Mouse (Mus musculus): ENCODE data around the gene Ano10.
A peak's percentile ranks its signal among the peaks of the same experiment; 100 is the strongest.
"Not testable (repeated sequence)": the region's sequence is repeated elsewhere in the genome, so short reads cannot be mapped to it uniquely, and the experiment has no call there.

The Ano10 gene

GRCm38 (mm10) chr9:122294242-122294881, at the start of gene Ano10:
TSS of gene Ano10 (minus strand) at chr9:122294423.
- peak; percentile 98 for DNase-seq (ENCODE audit: low spot score)

DNA sequence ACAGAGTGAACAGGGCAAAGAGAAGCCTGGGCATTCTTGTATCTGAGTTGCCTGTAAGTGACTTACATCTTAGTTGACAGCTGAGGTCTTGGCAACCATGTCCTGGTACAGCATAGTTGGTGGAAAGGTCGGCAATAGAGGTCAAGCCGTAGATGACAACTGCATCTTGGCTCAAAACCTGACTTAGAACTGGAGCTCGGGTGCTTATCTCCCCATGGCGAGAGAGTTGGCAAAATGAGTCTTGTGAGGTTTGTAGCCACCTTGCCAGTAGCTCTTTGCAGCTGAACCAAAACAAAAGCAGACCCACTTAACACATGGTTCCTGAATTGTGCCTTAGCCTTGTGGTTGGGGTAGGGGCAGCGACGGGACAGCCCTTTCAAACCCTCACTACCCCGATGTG, 49.2 kb upstream of the Ano10 start:
- DNase-seq (ENCODE audit: low spot score): no peak

DNA sequence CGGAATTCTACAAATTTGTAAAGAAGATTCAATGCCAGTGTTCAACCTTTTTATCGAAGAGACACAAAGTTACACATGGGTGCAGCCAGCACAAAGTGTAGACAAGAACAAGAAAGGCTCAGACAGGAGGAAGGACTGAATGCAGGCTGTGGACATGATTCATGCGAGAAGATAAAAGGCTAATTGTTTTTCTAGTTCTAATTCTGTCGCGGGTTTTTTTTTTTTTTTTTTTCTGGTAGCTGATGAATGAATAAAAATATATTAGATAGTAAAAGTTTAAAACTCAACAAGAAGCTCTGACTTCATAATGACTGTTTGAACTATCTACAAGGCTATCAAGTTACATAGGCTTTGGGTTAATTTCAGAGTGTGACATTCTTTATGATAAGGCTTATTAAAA, 45.7 kb upstream of the Ano10 start:
- peak; percentile 63 for DNase-seq (ENCODE audit: low spot score)

- DNase-seq (ENCODE audit: low spot score): peak; percentile 27
Observed at GRCm38 (mm10) chr9:122337510-122337931, 43.3 kb upstream of the Ano10 start.

- DNase-seq (ENCODE audit: low spot score): no peak
Observed at GRCm38 (mm10) chr9:122336677-122337076, 42.5 kb upstream of the Ano10 start.

GRCm38 (mm10) chr9:122328199-122328598, 34.0 kb upstream of the Ano10 start:
- DNase-seq (ENCODE audit: low spot score): no peak

- no peak for DNase-seq (ENCODE audit: low spot score)
Observed at GRCm38 (mm10) chr9:122325996-122326395, 31.8 kb upstream of the Ano10 start.

GRCm38 (mm10) chr9:122322356-122322755, 28.1 kb upstream of the Ano10 start:
- no peak for DNase-seq (ENCODE audit: low spot score)

- no peak for DNase-seq (ENCODE audit: low spot score)
Observed at GRCm38 (mm10) chr9:122320626-122321025, 26.4 kb upstream of the Ano10 start.

GRCm38 (mm10) chr9:122316562-122316961, 22.3 kb upstream of the Ano10 start:
- no peak for DNase-seq (ENCODE audit: low spot score)

DNA sequence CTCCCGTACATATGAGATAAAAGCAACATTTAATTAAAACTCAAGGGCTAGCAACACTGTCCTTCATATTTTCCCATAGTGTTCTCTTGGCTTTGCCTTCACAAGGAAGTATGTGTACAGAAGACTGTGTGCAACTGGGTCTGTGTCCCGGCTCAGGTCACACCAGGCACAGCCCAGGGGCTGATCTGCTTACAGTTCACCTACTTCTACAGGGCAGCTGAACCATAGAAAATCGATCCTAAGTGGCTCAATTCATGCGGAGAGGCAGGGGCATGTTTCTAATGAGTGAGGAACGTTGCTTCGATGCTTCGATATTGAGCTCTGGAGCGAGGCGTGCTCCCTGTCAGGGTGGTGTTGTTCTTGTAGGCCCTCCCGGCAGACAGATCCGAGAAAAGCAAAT, 21.3 kb upstream of the Ano10 start:
- DNase-seq (ENCODE audit: low spot score): no peak

DNA sequence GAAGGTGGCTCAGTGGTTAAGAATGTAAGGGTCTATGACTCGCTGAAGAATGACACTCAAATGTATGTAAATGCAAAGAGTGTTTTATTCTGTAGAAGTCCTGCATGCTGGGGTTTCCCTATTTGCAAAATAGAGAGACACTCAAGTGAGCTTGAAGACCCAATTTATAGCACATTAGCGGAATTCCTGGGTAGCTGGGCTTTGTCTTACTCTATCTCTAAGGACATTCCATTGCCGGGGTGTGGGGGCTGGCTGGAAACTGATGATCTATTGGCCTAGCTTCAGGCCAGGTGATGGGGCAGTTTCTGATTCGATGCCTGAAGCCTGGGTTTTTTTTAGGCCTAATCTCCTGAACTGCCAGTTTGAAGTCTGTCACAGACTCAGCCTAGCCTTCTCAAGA, 20.7 kb upstream of the Ano10 start:
- no peak for DNase-seq (ENCODE audit: low spot score)

GRCm38 (mm10) chr9:122314386-122314785, 20.2 kb upstream of the Ano10 start:
- DNase-seq (ENCODE audit: low spot score): no peak

DNA sequence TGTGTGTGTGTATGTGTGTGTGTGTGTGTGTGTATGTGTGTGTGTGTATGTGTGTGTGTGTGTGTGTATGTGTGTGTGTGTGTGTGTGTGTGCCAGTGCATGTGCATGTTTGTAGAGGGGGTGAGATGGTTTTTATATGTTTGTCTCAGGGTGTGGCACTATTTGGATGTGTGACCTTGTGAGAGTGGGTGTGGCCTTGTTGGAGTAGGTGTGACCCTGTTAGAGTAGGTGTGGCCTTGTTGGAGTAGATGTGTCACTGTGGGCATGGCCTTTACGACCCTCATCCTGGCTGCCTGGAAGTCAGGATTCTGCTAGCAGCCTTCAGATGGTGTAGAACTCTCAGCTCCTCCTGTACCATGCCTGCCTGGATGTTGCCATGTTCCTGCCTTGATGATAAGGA, 18.9 kb upstream of the Ano10 start:
- DNase-seq (ENCODE audit: low spot score): not testable (repeated sequence)

DNA sequence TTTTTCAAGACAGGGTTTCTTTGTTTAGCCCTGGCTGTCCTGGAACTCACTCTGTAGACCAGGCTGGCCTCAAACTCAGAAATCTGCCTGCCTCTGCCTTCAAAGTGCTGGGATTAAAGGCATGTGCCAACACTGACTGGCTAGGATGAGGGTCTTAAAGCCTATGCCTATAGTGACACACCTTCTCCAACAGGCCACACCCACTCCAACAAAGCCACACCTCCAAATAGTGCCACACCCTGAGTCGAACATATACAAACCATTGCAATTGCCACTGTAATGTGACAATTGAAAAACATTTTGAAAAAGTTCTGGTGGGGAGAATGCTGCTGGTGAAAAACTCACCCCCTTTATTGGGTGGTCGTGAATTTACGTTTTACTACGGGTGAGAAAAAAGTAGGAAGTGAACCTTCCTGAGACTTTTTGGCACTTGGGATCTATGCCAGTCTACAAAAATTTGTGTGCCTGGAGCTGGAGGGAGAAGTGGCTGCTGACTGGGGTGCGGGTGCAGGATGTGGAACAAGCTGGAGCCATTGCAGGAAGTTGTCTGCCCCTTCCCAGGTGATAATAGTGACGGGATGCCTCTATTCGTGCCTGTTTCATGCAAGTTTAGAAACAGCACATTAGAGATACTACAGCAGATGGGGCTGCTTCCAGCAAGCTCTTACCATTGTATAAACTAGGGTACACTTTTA, 18.2 kb upstream of the Ano10 start:
- no peak for DNase-seq (ENCODE audit: low spot score)

DNA sequence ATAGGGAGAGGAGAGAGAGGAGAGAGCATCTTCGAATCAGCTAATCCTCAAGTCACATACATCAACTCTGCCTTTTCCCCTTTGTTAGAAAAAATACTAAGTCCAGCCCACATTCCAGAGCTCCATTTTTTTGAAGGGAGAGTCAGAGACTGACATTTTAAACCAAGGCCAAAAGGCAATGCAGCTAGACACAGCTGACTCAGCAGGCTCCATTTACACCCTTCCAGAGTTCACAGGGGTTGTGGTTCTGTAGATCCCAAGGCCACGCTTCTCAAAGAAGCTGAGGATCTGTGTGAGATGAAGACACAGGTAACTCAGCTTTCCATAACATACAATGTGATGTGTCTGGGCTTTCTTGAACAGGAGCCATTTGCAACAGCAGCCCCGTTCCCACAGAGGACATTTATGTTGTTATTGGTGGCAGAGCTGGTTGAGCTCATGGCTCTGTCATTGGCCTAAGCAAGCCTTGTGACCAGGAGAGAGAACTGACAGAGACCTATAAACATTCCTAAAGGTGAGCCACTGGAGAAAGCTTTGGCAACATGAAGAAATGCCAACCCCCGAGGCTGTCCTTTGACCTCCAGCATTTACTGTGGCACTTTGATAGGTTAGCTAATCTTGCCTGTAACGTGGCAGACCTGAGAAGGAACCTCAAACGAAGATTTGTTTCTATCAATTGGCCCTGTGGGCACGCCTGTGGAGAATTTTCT, 17.0 kb upstream of the Ano10 start:
- DNase-seq (ENCODE audit: low spot score): no peak

- DNase-seq (ENCODE audit: low spot score): peak; percentile 75
Observed at GRCm38 (mm10) chr9:122310613-122311049, 16.4 kb upstream of the Ano10 start.

DNA sequence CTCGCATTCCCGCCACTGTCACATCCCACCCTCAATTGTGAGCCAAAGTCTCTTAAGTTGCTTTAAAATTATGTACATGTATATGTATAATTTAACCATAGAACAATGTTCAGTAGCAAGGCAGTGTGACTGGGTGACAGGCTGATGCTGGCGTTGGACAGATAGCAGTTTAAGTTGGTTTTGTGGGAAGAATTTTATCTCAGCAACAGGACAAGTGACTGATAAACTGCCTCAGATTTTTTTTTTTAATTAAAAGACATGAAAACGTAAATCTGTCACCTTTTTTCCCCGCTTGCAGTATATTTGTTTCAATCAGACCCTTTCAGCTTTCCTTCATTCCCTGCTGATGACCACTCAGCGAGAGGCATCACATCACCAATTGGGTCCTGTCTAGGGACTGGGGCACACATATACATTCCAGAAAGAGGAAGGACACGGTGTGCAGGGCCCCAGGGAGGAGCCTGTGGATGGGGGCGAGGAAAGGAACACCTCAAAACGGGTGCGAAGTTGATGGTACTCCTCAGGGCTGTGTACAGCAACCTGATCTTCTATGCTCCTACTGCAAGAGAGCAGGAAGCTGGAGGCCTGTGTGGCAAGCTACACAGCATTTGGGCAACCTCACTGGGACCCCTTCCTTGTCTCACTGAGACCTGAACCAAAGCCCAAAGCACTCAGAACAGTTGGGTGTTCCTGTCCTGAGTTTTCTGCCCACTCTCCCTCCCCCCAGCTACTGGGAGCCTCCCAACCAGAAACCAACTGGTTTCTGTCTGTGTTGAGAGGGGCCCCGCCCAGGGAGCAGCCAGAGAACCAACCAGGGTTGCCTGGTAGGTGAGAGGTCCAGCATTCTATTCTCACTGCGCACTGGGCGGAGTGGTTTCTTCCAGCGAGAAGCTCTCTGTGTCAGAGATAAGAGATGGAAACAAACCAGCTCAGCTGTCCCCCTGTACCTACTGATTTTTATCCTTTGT, 15.1 kb upstream of the Ano10 start:
- no peak for DNase-seq (ENCODE audit: low spot score)

DNA sequence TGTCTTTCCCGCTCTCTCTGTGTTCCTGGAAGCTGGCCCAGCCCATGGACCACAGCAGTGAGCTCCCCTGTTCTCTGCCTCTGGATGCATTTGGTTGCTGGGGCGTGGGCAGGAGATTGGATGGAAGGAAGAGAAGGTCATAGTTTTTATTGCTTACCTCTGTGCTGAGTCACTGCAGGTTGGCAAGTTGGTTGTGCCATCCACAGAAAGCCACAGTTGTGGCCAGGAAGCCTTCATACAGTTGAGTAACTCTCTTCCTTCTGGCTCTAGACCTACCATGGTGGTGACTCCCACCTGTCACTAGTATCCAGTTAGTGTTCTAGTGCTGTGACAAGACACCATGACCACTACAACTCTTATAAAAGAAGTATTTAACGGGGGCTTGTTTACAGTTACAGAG, 11.1 kb upstream of the Ano10 start:
- no peak for DNase-seq (ENCODE audit: low spot score)

DNA sequence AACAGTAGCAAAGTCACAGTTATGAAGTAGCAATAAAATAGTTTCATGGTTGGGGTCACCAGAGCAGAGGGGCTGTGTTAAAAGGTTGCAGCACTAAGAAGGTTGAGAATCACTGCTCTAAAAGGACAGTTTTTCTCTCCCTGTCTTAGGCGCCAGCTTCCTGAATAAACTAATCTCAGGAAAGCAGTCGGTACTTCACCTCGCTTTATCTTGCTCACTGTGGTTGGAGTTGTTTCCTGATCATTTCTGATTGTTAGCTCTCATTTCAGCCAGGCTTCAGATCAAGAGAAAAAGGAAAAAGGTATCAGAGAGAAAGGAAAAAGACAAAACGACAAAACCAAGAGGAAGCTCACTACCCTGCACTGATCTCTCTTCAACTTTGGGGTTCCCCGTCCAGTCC, 1.9 kb upstream of the Ano10 start:
- DNase-seq (ENCODE audit: low spot score): no peak

DNA sequence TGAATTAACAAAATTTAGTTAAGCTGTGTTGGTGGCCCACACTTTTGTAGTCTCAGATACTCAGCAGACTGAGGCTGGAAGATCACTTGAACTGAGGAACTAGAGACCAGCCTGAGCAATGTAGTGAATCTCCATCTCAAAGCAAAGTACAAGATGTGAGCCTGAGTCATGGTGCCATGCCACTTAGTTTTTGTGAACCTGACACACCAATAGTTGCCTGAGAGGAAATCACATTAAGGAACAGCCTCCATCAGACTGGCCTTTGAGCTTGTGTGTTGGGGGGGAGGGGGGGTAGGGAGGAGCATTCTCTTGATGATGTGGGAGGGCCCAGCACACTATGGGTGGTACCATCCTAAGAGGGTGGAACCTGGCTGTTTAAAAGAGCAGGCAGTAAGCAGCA, 1.2 kb upstream of the Ano10 start:
- DNase-seq (ENCODE audit: low spot score): no peak

- DNase-seq (ENCODE audit: low spot score): no peak
Observed at GRCm38 (mm10) chr9:122293865-122294241, 370 bp downstream of the Ano10 start.
